Mouse (Mus musculus): ENCODE data around the gene Psen2. TPM values are rescaled to one million over a fixed set of nuclear protein-coding genes. Genes with fewer than 3 reads are reported as not detected.
A peak's percentile ranks its signal among the peaks of the same experiment; 100 is the strongest.

Psen2 gene
- polyA plus RNA-seq, 1 experiment from 2014 or later: 13.8 TPM

DNA sequence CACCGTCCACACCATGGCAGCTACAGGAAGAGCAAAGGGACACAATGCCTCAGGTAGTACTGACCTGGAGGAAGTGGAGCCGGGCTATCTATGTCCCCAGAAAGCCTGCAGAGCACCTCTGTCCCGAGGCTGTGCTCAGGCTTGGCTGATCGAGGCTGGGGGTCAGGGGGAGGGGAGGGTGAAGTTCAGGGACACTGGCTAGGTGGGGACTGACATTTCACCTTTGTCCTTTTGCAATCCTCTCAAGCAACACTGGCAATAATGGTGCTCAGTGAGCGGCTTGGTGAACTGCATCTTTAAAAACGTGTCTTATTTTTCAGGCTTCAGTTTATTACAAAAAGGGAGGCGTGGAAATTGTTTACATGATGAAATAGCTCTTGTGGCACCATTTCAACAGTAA lies 33.3 kb downstream of the Psen2 start:
- WGBS: 90% methylated on average over 7 of the region's 7 CpGs
- no peak for ATAC-seq (replicated peaks)
- no peaks in the 10 kb centered on the region for H3K36me3 ChIP-seq

GRCm38 (mm10) chr1:180228854-180229253 lies 34.4 kb downstream of the Psen2 start:
- H3K27me3 ChIP-seq: no peaks in the 10 kb centered on the region
- H3K9ac ChIP-seq (replicated peaks): no peak overlapping the region
- WGBS: 88% methylated on average over 12 of the region's 12 CpGs
- no peak overlapping the region for H3K27ac ChIP-seq (replicated peaks)
- no peak for ATAC-seq (replicated peaks)
- peaks cover 4% of the 10 kb centered on the region; the same call in 1 of the 2 replicates for H3K9me3 ChIP-seq
- H3K4me1 ChIP-seq: peaks cover 9% of the 10 kb centered on the region; the same call in 1 of the 2 replicates
- H3K4me2 ChIP-seq (replicated peaks): no peak overlapping the region
- no peaks in the 10 kb centered on the region for H3K36me3 ChIP-seq
- H3K4me3 ChIP-seq: no peak overlapping the region

More for the DNA sequence above, 33.3 kb downstream of the Psen2 start:
- Histone ChIP-seq H3K4me2 (replicated peaks) (no peak overlapping the region), H3K27me3 (no peaks in the 10 kb centered on the region), H3K9me3 (peaks cover 4% of the 10 kb centered on the region; the same call in 1 of the 2 replicates), H3K27ac (replicated peaks) (no peak overlapping the region), H3K4me3 (no peak overlapping the region), H3K4me1 (peaks cover 9% of the 10 kb centered on the region; the same call in 1 of the 2 replicates), H3K9ac (replicated peaks) (no peak overlapping the region)

DNA sequence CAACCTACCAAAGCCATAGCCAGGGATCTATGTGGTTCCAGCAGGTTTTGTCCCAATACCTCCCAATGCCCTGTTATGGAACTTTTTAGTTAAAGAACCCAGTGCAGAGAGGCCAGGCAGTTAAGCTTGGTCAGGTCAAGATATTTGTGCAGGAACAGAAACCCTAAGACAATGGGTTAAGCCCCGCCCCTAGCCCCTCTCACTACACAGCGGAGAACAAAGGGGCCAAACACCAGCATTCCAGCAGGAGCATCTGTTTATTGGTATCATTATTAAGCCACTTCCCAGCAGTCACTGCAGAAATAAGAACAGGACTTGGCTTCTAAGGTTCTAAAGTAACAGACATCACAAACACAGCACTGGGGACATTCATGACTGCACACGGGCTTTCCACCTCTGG lies 36.5 kb downstream of the Psen2 start:
- peaks cover 4% of the 10 kb centered on the region; the same call in 1 of the 2 replicates for H3K9me3 ChIP-seq
- H3K4me2 ChIP-seq (replicated peaks): peak overlapping the region; percentile 82; the same call in 1 of the 2 replicates
- no peaks in the 10 kb centered on the region for H3K36me3 ChIP-seq
- no peak overlapping the region for H3K4me3 ChIP-seq
- 76% methylated on average over 3 of the region's 3 CpGs for WGBS
- H3K27me3 ChIP-seq: no peaks in the 10 kb centered on the region
- no peak overlapping the region for H3K9ac ChIP-seq (replicated peaks)
- H3K4me1 ChIP-seq: peaks cover 9% of the 10 kb centered on the region; the same call in 1 of the 2 replicates
- no peak overlapping the region for H3K27ac ChIP-seq (replicated peaks)
- ATAC-seq (replicated peaks): no peak

GRCm38 (mm10) chr1:180226221-180226713 lies 37.0 kb downstream of the Psen2 start:
- WGBS: 12% methylated on average over 12 of the region's 12 CpGs
- H3K4me3 ChIP-seq: peak overlapping the region; percentile 46

GRCm38 (mm10) chr1:180225500-180226220 lies 37.6 kb downstream of the Psen2 start:
- ATAC-seq (replicated peaks): peak; percentile 84
- no peak overlapping the region for H3K27ac ChIP-seq (replicated peaks)
- peak overlapping the region; percentile 46 for H3K4me3 ChIP-seq
- 14% methylated on average over 21 of the region's 21 CpGs for WGBS
- no peaks in the 10 kb centered on the region for H3K36me3 ChIP-seq
- peak overlapping the region; percentile 32 for H3K9ac ChIP-seq (replicated peaks)
- H3K27me3 ChIP-seq: no peaks in the 10 kb centered on the region
- peaks cover 9% of the 10 kb centered on the region; the same call in 1 of the 2 replicates for H3K4me1 ChIP-seq
- peak overlapping the region; percentile 82 for H3K4me2 ChIP-seq (replicated peaks)
- H3K9me3 ChIP-seq: peaks cover 4% of the 10 kb centered on the region; the same call in 1 of the 2 replicates

More at GRCm38 (mm10) chr1:180226221-180226713, 37.0 kb downstream of the Psen2 start:
- peaks cover 4% of the 10 kb centered on the region; the same call in 1 of the 2 replicates for H3K9me3 ChIP-seq
- H3K36me3 ChIP-seq: no peaks in the 10 kb centered on the region
- ATAC-seq (replicated peaks): peak; percentile 72
- H3K27ac ChIP-seq (replicated peaks): no peak overlapping the region
- H3K4me2 ChIP-seq (replicated peaks): peak overlapping the region; percentile 82
- H3K9ac ChIP-seq (replicated peaks): peak overlapping the region; percentile 32
- H3K4me1 ChIP-seq: peaks cover 9% of the 10 kb centered on the region; the same call in 1 of the 2 replicates
- H3K27me3 ChIP-seq: no peaks in the 10 kb centered on the region

- no peak overlapping the region for H3K4me3 ChIP-seq
- no peak for ATAC-seq (replicated peaks)
- peaks cover 9% of the 10 kb centered on the region; the same call in 1 of the 2 replicates for H3K4me1 ChIP-seq
- H3K27me3 ChIP-seq: no peaks in the 10 kb centered on the region
- no peak overlapping the region for H3K9ac ChIP-seq (replicated peaks)
- H3K4me2 ChIP-seq (replicated peaks): no peak overlapping the region
- no peaks in the 10 kb centered on the region for H3K36me3 ChIP-seq
- 86% methylated on average over 1 of the region's 1 CpGs for WGBS
- H3K9me3 ChIP-seq: no peaks in the 10 kb centered on the region
- H3K27ac ChIP-seq (replicated peaks): no peak overlapping the region
Measured at GRCm38 (mm10) chr1:180222007-180222406, 41.2 kb downstream of the Psen2 start.

DNA sequence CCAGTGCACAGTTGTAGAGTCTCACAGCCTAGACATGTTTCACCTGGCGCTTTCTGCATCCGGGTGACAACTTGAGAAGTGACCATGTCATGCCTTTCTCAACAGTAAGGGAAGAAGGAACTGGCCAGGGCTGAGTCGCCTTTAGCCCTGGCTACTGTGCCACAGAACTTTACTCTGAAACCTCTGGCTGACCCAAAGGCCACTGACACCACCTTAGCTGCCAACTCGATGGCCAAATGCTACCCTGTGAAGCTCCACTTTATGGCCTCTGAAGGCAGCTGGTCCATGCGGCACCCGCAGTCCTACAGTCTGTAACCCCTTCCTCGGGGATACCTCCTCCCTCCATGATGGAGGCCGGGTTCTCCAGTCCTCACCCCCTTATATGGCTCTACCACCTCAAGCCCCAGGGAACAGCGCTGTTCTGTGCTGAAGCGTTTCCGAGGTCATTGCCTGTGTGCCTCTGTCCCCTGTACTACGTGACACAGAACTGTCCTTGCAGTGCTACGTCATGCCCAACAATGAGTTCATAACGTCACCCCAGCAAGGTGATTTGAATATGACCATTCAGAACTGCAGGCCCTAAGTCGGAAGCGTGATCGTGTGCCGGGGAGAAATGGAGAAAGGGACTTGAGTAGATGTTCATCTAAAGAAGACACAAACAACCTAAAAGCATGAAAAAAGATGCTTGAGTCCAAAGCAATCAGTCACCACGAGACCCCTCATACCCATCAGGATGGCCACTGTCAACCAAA lies 42.3 kb downstream of the Psen2 start:
- ATAC-seq (replicated peaks): no peak
- H3K9me3 ChIP-seq: no peaks in the 10 kb centered on the region
- no peaks in the 10 kb centered on the region for H3K27me3 ChIP-seq
- no peak overlapping the region for H3K4me2 ChIP-seq (replicated peaks)
- H3K27ac ChIP-seq (replicated peaks): no peak overlapping the region
- 91% methylated on average over 19 of the region's 19 CpGs for WGBS
- H3K36me3 ChIP-seq: no peaks in the 10 kb centered on the region
- H3K4me1 ChIP-seq: peaks cover 5% of the 10 kb centered on the region; the same call in 1 of the 2 replicates
- no peak overlapping the region for H3K9ac ChIP-seq (replicated peaks)
- no peak overlapping the region for H3K4me3 ChIP-seq

DNA sequence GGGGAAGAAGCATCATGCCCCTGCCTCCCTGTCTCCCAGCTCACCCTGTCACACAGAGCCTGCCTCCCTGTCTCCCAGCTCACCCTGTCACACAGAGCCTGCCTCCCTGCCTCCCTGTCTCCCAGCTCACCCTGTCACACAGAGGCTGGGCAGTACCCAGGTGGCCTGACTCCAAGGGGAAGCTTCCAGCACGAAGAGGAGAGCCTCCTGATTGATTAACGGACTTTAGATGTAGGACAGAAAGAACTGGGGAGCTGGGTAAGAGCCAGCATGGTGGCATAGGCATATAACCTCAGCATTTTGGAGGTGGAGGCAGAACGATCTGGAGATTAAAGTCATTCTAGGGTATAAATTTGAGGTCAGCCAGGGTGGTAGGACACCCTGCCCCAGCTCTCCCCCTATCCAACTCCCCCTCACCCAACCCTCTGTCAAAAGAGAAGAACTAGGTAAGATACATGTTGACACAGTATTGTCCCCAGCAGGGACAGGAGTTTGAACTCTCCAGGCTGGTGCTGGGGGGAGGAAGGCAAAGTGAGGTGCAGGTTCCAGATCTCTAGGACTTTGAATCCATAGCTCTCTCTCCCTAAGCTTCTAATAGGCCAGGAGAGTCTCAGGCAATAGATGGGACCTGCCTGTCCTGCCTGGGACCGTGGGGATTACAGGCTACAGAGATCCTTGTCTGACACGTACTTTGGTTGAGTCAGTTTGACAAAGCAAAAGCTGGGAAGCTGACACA lies 46.5 kb downstream of the Psen2 start:
- H3K27me3 ChIP-seq: no peaks in the 10 kb centered on the region
- H3K36me3 ChIP-seq: no peaks in the 10 kb centered on the region
- no peaks in the 10 kb centered on the region for H3K4me1 ChIP-seq
- no peaks in the 10 kb centered on the region for H3K9me3 ChIP-seq
- H3K9ac ChIP-seq (replicated peaks): no peak overlapping the region
- H3K27ac ChIP-seq (replicated peaks): no peak overlapping the region
- 58% methylated on average over 5 of the region's 5 CpGs for WGBS
- no peak overlapping the region for H3K4me3 ChIP-seq
- no peak overlapping the region for H3K4me2 ChIP-seq (replicated peaks)
- ATAC-seq (replicated peaks): no peak

GRCm38 (mm10) chr1:180215044-180215443 lies 48.2 kb downstream of the Psen2 start:
- Histone ChIP-seq H3K27ac (replicated peaks) (no peak overlapping the region), H3K9me3 (no peaks in the 10 kb centered on the region), H3K4me1 (no peaks in the 10 kb centered on the region), H3K36me3 (no peaks in the 10 kb centered on the region), H3K4me2 (replicated peaks) (no peak overlapping the region), H3K27me3 (no peaks in the 10 kb centered on the region), H3K4me3 (no peak overlapping the region), H3K9ac (replicated peaks) (no peak overlapping the region)
- WGBS: 21% methylated on average over 4 of the region's 4 CpGs
- ATAC-seq (replicated peaks): 0 out of 2 replicates have a peak, but pooled peaks have one; percentile 38

- 92% methylated on average over 5 of the region's 5 CpGs for WGBS
Measured at GRCm38 (mm10) chr1:180212911-180213310, 50.3 kb downstream of the Psen2 start.

GRCm38 (mm10) chr1:180210781-180211271 lies 52.4 kb downstream of the Psen2 start:
- Histone ChIP-seq H3K27me3 (no peaks in the 10 kb centered on the region), H3K4me2 (replicated peaks) (no peak overlapping the region), H3K4me1 (no peaks in the 10 kb centered on the region), H3K9ac (replicated peaks) (no peak overlapping the region), H3K9me3 (no peaks in the 10 kb centered on the region), H3K36me3 (no peaks in the 10 kb centered on the region), H3K27ac (replicated peaks) (no peak overlapping the region), H3K4me3 (no peak overlapping the region)
- WGBS: 84% methylated on average over 9 of the region's 9 CpGs
- ATAC-seq (replicated peaks): no peak

More at GRCm38 (mm10) chr1:180212911-180213310, 50.3 kb downstream of the Psen2 start:
- Histone ChIP-seq H3K4me3 (no peak overlapping the region), H3K27ac (replicated peaks) (no peak overlapping the region), H3K9me3 (no peaks in the 10 kb centered on the region), H3K4me1 (no peaks in the 10 kb centered on the region), H3K27me3 (no peaks in the 10 kb centered on the region), H3K9ac (replicated peaks) (no peak overlapping the region), H3K36me3 (no peaks in the 10 kb centered on the region), H3K4me2 (replicated peaks) (no peak overlapping the region)
- ATAC-seq (replicated peaks): no peak
